Mouse (Mus musculus): ENCODE data around the gene Parvb. TPM values are rescaled to one million over a fixed set of nuclear protein-coding genes. Genes with fewer than 3 reads are reported as not detected.

Parvb gene
- 19.3 and 21.1 TPM in 2 replicates for polyA plus RNA-seq (2014; fragmentation: Nextera tagmentation; extraction: Ambion mirVana)

- Histone ChIP-seq H3K4me2 (peak within 1 kb of the TSS; percentile 76), H3K27me3 (ENCODE audit: control insufficient read depth, insufficient read depth, low read length) (no peaks in the 10 kb centered on the region), H3K4me3 (ENCODE audit: low read depth, low read length) (peak within 1 kb of the TSS; percentile 72), H3K27ac (ENCODE audit: low read depth, low read length) (peak within 1 kb of the TSS; percentile 75), H3K4me1 (ENCODE audit: control insufficient read depth, insufficient read depth, low read length) (peaks cover 19% of the 10 kb centered on the region), H3K9ac (ENCODE audit: low read depth, low read length) (peak within 1 kb of the TSS; percentile 83), H3K36me3 (ENCODE audit: control insufficient read depth, insufficient read depth, low read length) (no peaks in the 10 kb centered on the region), H3K9me3 (replicated peaks; ENCODE audit: control insufficient read depth, low read length) (no peaks in the 10 kb centered on the region)
- WGBS (ENCODE audit: insufficient replicate concordance): under 1% methylated on average over 53 of the region's 53 CpGs
- ATAC-seq (replicated peaks; ENCODE audit: insufficient number of reproducible peaks, low FRiP score, low TSS enrichment): peak; percentile 71
These were observed at the start of gene Parvb for GRCm38 (mm10) chr15:84231721-84232561. Gene Parvb, plus strand, starts transcription at chr15:84232043.

DNA sequence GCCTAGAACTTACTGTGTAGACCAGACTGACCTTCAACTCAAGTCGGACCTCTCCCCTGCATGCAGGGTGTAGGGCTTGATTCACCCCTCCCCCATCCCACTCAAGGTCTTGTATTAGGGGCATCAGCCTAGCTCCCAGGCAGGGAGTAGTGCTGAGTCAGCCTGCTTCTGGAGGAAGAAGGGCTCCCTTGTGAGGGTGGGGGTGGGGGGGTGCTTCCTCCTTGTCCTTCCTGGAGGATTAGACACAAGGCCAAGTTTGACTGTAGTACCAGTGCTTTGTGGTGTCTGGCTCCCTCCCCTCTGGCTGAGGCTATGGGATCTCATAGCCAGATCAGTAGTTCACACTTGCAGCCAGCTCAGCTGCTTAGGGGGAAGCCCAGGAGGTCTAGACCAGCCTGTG lies 47.9 kb upstream of the Parvb start:
- Histone ChIP-seq H3K9me3 (replicated peaks; ENCODE audit: control insufficient read depth, low read length) (no peaks in the 10 kb centered on the region), H3K9ac (ENCODE audit: low read depth, low read length) (no peak overlapping the region), H3K27me3 (ENCODE audit: control insufficient read depth, insufficient read depth, low read length) (peaks cover 16% of the 10 kb centered on the region), H3K36me3 (ENCODE audit: control insufficient read depth, insufficient read depth, low read length) (no peaks in the 10 kb centered on the region), H3K4me1 (ENCODE audit: control insufficient read depth, insufficient read depth, low read length) (no peaks in the 10 kb centered on the region; the same call in 1 of the 2 replicates), H3K4me3 (ENCODE audit: low read depth, low read length) (no peak overlapping the region), H3K27ac (ENCODE audit: low read depth, low read length) (no peak overlapping the region), H3K4me2 (no peak overlapping the region)
- no peak for ATAC-seq (replicated peaks; ENCODE audit: insufficient number of reproducible peaks, low FRiP score, low TSS enrichment)
- 5% methylated on average over 1 of the region's 1 CpGs for WGBS (ENCODE audit: insufficient replicate concordance)

- Histone ChIP-seq H3K4me3 (ENCODE audit: low read depth, low read length) (no peak overlapping the region), H3K27me3 (ENCODE audit: control insufficient read depth, insufficient read depth, low read length) (peaks cover 8% of the 10 kb centered on the region), H3K4me1 (ENCODE audit: control insufficient read depth, insufficient read depth, low read length) (no peaks in the 10 kb centered on the region; the same call in 1 of the 2 replicates), H3K9me3 (replicated peaks; ENCODE audit: control insufficient read depth, low read length) (no peaks in the 10 kb centered on the region), H3K9ac (ENCODE audit: low read depth, low read length) (no peak overlapping the region), H3K4me2 (no peak overlapping the region), H3K36me3 (ENCODE audit: control insufficient read depth, insufficient read depth, low read length) (no peaks in the 10 kb centered on the region), H3K27ac (ENCODE audit: low read depth, low read length) (no peak overlapping the region)
- WGBS (ENCODE audit: insufficient replicate concordance): 63% methylated on average over 4 of the region's 4 CpGs
- ATAC-seq (replicated peaks; ENCODE audit: insufficient number of reproducible peaks, low FRiP score, low TSS enrichment): no peak
These were observed 45.6 kb upstream of the Parvb start for GRCm38 (mm10) chr15:84186196-84186595.

DNA sequence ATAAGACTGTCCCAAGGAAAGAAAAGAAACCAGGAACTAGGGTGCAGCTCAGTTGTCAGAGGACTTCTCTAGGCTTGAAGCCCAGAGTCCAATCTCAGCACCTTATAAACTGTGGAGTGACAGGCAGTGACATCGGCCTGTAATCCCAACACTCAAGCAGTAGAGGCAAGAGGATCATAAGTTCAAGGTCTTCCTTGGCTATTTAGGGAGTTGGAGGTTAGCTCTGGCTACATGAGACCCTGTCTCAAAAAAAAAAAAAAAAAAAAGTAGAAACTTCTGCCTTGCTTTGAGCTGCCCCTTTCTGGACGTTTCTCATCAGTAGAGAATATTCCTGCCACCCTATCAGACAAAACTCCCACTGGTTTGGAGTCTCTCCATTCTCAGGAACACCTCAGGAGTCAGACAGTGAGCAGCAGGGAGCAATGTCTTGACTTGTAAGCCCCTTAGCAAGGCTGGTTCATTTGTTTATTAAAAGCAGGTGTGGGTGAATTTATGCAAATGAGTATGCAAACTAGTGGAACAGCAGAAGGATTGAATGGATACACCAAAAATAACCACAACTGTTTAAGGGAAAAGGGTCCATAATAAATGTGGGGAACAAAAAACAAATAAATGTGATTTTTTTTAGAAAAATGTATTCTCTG lies 42.8 kb upstream of the Parvb start:
- 43% methylated on average over 2 of the region's 2 CpGs for WGBS (ENCODE audit: insufficient replicate concordance)
- Histone ChIP-seq H3K27me3 (ENCODE audit: control insufficient read depth, insufficient read depth, low read length) (no peaks in the 10 kb centered on the region), H3K27ac (ENCODE audit: low read depth, low read length) (no peak overlapping the region), H3K4me1 (ENCODE audit: control insufficient read depth, insufficient read depth, low read length) (peaks cover 4% of the 10 kb centered on the region; the same call in 1 of the 2 replicates), H3K9ac (ENCODE audit: low read depth, low read length) (no peak overlapping the region), H3K36me3 (ENCODE audit: control insufficient read depth, insufficient read depth, low read length) (no peaks in the 10 kb centered on the region), H3K4me3 (ENCODE audit: low read depth, low read length) (no peak overlapping the region), H3K4me2 (no peak overlapping the region), H3K9me3 (replicated peaks; ENCODE audit: control insufficient read depth, low read length) (no peaks in the 10 kb centered on the region)
- ATAC-seq (replicated peaks; ENCODE audit: insufficient number of reproducible peaks, low FRiP score, low TSS enrichment): no peak

GRCm38 (mm10) chr15:84189881-84190280 lies 42.0 kb upstream of the Parvb start:
- no peak for ATAC-seq (replicated peaks; ENCODE audit: insufficient number of reproducible peaks, low FRiP score, low TSS enrichment)
- Histone ChIP-seq H3K4me2 (no peak overlapping the region), H3K9ac (ENCODE audit: low read depth, low read length) (no peak overlapping the region), H3K4me3 (ENCODE audit: low read depth, low read length) (no peak overlapping the region), H3K9me3 (replicated peaks; ENCODE audit: control insufficient read depth, low read length) (no peaks in the 10 kb centered on the region), H3K27ac (ENCODE audit: low read depth, low read length) (no peak overlapping the region), H3K27me3 (ENCODE audit: control insufficient read depth, insufficient read depth, low read length) (no peaks in the 10 kb centered on the region), H3K4me1 (ENCODE audit: control insufficient read depth, insufficient read depth, low read length) (0 out of 2 replicates have a peak, but pooled peaks cover 4% of the 10 kb centered on the region), H3K36me3 (ENCODE audit: control insufficient read depth, insufficient read depth, low read length) (no peaks in the 10 kb centered on the region)
- 41% methylated on average over 3 of the region's 3 CpGs for WGBS (ENCODE audit: insufficient replicate concordance)

DNA sequence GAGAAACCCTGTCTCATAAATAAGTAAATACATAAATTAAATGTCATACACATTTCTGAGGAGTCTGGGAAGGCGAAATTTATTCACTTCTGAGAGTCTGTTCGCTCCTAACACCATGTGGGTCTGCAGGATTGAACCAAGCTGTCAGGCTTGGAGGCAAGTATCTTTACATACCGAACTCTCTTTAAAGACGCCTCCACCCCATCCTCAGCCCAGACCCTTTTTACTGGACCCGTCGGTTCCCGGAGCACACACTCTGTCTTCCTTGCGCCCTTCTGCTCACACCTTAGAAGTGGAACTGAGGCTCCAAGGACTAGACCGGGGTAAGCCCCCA lies 40.2 kb upstream of the Parvb start:
- H3K4me3 ChIP-seq (ENCODE audit: low read depth, low read length): peak overlapping the region; percentile 94
- ATAC-seq (replicated peaks; ENCODE audit: insufficient number of reproducible peaks, low FRiP score, low TSS enrichment): no peak; the same call in 1 of the 2 replicates

DNA sequence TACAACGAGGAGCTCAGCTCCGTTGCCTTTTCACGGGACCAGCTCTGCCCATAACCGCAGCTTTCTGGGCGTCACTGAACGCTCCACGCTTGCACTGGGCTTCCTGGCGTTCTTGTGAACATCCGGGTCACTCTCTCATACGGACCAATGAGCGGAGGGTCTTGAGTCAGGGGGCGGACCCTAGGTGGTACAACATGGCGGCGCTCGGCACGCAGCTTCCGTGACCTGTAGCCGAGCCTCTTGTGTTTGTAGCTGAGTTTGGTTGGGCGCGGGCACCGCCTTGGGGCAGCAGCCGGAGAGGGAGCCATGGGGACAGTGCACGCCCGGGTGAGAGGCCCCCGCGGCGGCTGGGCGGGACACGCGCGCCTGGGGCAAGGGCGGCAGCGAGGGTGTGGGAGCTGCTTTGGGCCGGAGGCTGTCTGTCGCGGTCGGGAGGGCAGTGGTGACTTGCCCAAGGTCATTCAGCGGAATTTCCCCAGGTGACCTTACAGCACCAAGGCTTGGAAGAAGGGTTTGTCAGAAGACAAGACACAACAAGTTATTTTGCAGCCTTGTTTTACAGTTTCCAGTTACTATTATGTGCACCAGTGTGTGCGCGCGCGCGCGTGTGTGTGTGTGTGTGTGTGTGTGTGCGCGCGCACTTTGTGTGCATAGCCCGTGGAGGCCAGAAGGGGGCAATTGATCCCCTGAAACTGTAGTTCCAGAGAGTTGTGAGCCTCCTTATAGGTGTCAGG lies 39.6 kb upstream of the Parvb start, which contains the start of gene Samm50:
Gene Samm50, plus strand, starts transcription at position 184 of the 734 bp plus-strand sequence.
- ATAC-seq (replicated peaks; ENCODE audit: insufficient number of reproducible peaks, low FRiP score, low TSS enrichment): peak; percentile 97
- no peaks in the 10 kb centered on the region for H3K27me3 ChIP-seq (ENCODE audit: control insufficient read depth, insufficient read depth, low read length)
- peak within 1 kb of the TSS; percentile 94 for H3K4me3 ChIP-seq (ENCODE audit: low read depth, low read length)
- H3K4me2 ChIP-seq: peak within 1 kb of the TSS; percentile 83
- no peaks in the 10 kb centered on the region for H3K9me3 ChIP-seq (replicated peaks; ENCODE audit: control insufficient read depth, low read length)
- peak within 1 kb of the TSS; percentile 97 for H3K27ac ChIP-seq (ENCODE audit: low read depth, low read length)
- H3K36me3 ChIP-seq (ENCODE audit: control insufficient read depth, insufficient read depth, low read length): no peaks in the 10 kb centered on the region; the same call in 1 of the 2 replicates
- peak within 1 kb of the TSS; percentile 94 for H3K9ac ChIP-seq (ENCODE audit: low read depth, low read length)
- 2% methylated on average over 48 of the region's 48 CpGs for WGBS (ENCODE audit: insufficient replicate concordance)
- H3K4me1 ChIP-seq (ENCODE audit: control insufficient read depth, insufficient read depth, low read length): 0 out of 2 replicates have a peak, but pooled peaks cover 4% of the 10 kb centered on the region

More for the DNA sequence above, 40.2 kb upstream of the Parvb start:
- Histone ChIP-seq H3K36me3 (ENCODE audit: control insufficient read depth, insufficient read depth, low read length) (no peaks in the 10 kb centered on the region), H3K27me3 (ENCODE audit: control insufficient read depth, insufficient read depth, low read length) (no peaks in the 10 kb centered on the region), H3K4me2 (peak overlapping the region; percentile 83), H3K9ac (ENCODE audit: low read depth, low read length) (peak overlapping the region; percentile 82), H3K27ac (ENCODE audit: low read depth, low read length) (peak overlapping the region; percentile 97), H3K4me1 (ENCODE audit: control insufficient read depth, insufficient read depth, low read length) (0 out of 2 replicates have a peak, but pooled peaks cover 4% of the 10 kb centered on the region), H3K9me3 (replicated peaks; ENCODE audit: control insufficient read depth, low read length) (no peaks in the 10 kb centered on the region)
- WGBS (ENCODE audit: insufficient replicate concordance): 3% methylated on average over 9 of the region's 9 CpGs

DNA sequence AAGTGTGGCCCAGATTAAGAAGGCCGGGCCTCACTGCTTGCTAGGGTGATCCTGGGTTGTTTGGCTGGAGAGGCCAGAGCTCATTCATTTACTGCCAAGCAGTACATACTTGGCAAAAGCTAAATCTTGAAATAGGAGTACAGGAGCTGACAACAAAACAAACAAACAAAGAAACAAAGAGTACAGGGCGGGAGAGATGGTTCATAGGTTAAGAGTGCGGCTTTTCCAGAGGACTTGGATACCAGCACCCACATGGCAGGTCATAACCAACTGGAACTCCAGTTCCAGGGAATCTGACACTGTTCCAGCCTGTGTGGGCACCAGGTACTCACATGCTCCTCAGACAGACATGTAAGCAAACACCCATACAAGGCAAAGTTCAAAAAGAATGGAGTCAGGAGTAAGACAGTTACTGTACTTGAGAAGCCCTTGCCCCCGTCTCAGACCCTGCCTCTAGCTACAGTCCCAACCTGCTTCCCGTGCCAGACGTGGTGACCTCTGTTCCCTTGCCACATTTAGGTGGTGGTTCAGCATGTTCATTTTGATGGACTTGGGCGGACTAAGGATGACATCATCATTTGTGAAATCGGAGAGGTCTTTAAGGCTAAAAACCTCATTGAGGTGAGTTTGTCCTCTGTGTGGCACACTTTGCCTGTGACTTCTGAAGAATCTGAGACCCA lies 35.2 kb upstream of the Parvb start:
- Histone ChIP-seq H3K27me3 (ENCODE audit: control insufficient read depth, insufficient read depth, low read length) (no peaks in the 10 kb centered on the region), H3K4me2 (no peak overlapping the region), H3K36me3 (ENCODE audit: control insufficient read depth, insufficient read depth, low read length) (peaks cover 32% of the 10 kb centered on the region), H3K4me3 (ENCODE audit: low read depth, low read length) (no peak overlapping the region), H3K27ac (ENCODE audit: low read depth, low read length) (no peak overlapping the region), H3K4me1 (ENCODE audit: control insufficient read depth, insufficient read depth, low read length) (0 out of 2 replicates have a peak, but pooled peaks cover 4% of the 10 kb centered on the region), H3K9ac (ENCODE audit: low read depth, low read length) (no peak overlapping the region), H3K9me3 (replicated peaks; ENCODE audit: control insufficient read depth, low read length) (no peaks in the 10 kb centered on the region)
- ATAC-seq (replicated peaks; ENCODE audit: insufficient number of reproducible peaks, low FRiP score, low TSS enrichment): no peak
- 81% methylated on average over 8 of the region's 8 CpGs for WGBS (ENCODE audit: insufficient replicate concordance)

Data from heart, embryonic 11.5 days (tissue).